Mouse (Mus musculus): Measurements from ENCODE around the gene Hspa5.

GRCm38 (mm10) chr2:34826460-34827231 lies 54.9 kb downstream of the Hspa5 start:
- TF ChIP-seq CTCF (IDR thresholded peaks at IDR 0.05; ENCODE audit: low read depth, low read length): no peak
- no peak for TF ChIP-seq GATA1 (IDR thresholded peaks at IDR 0.05; ENCODE audit: borderline replicate concordance, low read length)
- no peak for TF ChIP-seq POLR2AphosphoS5 (IDR thresholded peaks at IDR 0.05; ENCODE audit: insufficient replicate concordance, low read depth, low read length)
- TF ChIP-seq TAL1 (conservative IDR thresholded peaks at IDR 0.05; ENCODE audit: low read depth, low read length): no peak
- TF ChIP-seq GATA2 (IDR thresholded peaks at IDR 0.05; ENCODE audit: borderline replicate concordance, low read depth, low read length): no peak

Measured in G1E (cell line).